Mouse (Mus musculus): ENCODE measurements around the gene Bcas1.

Gene Bcas1

DNA sequence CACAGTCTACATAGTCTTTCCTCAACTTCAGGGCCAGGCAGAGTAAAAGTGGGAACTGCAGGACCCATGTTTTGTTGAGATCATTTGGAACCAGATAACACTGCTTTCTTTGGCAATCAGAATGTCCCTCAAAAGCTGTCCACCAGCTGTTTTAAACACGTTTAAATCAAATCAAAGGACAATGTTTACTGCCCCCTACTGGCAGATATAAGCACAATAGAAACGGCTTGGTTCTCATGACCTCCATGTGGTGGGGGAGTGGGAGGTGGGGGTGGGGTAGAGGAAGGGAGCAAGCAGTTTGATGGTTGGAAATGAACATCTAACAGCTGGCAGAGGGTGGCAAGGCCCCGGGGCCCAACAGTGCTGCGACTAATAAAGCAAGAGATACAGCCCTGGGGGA lies 5.7 kb downstream of the Bcas1 start:
- in situ Hi-C loops (cut with MboI, MseI), result no loop called here

GRCm38 (mm10) chr2:170418748-170419147 lies 8.9 kb downstream of the Bcas1 start:
- in situ Hi-C loops (cut with MboI, MseI), result no loop called here

DNA sequence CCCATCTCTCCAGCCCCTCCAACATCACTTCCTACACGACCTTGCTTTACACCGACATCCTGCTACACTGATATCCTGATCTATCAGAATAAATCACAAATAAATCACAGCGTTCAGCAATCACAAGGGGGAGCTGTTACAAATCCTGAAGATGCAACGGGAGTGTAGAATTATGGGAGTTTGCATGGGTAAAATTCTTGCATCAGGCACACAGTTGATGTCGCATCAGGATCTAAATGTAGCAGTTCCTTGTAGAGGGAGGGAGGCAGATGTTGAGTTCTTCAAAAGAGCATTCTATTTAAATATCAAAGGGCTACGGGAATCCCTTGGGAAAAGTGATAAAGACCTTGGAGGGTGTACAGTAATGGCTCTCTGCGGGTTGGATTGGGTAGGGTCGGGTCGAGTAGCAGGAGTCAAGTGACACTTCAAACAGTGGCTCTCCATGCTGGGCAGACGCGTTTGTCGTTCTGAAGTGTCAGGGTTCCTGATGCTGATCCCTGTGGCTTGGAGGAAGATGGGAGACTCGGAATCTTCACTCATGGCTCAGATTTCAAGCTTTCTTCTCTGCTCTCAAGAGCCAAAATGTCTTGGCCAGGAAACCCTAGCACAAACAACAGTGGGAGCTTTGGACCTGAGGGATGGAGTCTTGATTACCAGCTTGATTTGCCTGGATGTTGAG lies 16.0 kb downstream of the Bcas1 start:
- in situ Hi-C loops (cut with MboI, MseI), result no loop called here

DNA sequence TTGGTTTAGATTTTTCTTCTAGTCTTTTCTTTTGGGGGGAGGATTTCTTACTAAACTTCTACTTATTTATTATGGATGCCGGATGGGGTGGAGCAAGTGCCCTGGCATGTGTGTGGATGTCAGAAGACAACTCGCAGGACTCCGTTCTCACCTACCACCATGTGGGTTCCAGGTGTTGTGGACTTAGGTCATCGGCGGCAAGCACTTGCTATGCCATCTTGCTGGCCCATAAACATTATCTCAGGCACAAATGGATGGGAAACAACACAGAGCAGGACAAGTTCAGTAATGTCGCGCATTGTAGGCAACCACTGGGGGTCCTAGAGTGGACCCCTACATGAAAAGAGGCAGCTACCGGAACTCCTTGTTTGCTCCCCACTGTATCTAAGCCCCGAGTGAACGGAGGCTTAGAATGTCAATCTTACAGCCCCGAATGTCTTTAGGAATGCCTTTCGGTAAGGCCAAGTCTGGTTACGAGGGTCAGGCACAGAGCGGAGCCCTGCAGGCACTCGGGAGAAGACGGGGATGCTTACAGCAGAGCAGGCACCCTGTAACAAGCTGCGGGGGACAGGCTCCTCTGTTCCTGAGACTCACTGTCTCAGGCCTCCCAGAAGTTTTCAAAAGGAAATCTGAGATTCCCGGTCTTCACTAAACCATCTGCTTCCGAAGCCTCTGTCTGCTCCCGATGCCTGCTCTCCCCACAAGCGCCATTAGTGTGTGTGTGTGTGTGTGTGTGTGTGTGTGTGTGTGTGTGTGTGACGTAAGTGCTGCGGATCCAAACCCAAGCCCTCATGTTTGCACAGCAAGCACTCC lies 16.8 kb downstream of the Bcas1 start:
- in situ Hi-C loops (cut with MboI, MseI), result no loop called here

DNA sequence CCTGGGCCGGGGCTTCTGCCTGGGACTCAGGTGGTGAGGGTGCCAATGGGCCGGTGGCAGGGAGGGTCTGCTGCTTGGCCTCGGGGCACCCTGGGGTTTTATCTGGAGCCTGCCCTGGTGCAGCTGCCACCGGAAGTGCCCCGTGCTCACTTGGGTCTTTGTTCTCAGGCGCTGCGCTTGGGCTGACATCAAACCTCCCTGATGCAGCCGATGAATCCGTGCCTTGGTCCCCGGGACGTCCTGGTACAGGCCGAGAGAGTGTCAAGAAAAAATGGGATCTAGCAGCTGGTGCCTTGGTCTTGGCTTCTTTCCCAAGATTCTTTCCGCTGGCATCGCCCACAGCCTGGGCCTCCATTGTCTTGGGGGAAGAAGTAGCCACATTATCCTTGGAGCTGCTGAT lies 21.2 kb downstream of the Bcas1 start:
- in situ Hi-C loops (cut with MboI, MseI), result no loop called here

DNA sequence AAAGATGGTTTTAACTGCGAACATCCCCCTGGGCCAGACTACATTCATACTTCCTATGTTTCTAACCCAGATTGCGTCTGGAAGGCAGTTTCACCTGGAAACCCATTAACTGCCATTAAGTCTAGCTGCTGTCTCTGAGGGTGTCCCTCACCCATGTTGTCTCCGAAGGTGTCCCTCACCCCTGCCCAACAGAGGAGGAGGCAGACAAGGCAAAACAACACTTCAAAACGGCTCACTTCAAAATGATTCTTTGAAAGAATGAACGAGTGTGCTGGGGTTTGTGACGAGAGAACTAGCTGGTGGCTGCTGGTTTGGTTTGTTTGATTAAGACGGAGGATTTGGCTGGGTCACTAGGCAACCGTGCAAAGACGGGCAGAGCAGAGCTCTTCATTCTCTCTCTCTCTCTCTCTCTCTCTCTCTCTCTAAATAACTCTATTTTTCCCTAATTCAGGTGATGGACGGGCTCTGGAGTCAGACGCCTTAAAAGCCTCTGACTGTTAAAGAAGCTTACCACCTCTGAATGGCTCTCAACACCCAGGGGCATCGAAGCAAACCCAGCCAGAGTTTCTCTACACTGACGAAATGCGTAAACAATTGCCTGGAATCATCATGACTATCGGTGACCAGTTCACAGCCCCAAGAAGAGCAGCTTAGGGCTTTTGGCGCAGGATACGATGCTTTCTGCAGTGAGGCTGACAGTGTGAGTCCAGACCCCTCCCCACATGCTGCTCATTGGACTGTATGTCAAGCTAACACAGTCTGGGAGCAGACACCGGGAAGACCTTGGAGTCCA lies 22.7 kb downstream of the Bcas1 start:
- in situ Hi-C loops (cut with MboI, MseI), result loop anchor here (5.0 kb wide), 2 partner anchors 48 to 53 kb away; no protein-coding TSS in a partner anchor

DNA sequence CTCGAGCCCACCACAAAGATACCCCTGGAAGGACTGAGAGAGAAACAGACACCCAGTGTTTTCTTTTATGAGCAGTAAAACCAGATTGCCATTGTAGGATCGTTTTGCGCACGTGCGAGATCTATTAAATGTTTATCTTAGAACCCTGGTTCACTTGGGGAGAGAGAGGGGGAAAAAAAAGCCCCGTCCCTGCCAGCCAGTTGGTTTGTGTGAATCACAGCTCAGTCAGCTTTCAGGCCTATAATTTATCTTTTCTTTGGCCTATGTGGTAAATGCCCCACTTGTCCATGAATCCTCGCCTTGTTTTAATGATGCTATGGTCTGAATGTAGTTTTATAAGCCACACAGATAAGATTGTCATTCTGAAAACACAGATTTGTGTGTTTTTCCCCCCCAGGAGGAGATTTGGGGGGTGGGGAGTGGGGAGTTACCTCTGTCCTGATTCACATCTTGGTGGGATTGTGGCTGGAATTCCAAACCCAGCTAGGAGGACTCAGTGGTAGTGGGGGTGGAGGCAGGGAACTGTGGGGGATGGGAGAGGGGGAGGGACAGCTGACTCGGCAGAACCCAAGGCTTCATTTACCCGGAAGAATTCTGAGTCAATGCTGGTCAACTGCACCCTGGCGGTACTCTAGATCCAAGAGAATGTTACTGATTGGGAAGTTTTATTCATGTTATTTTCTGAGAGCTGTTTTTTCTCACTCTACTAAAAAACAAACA lies 23.8 kb downstream of the Bcas1 start:
- in situ Hi-C loops (cut with MboI, MseI), result loop anchor here (5.0 kb wide), 2 partner anchors 47 to 52 kb away; no protein-coding TSS in a partner anchor

GRCm38 (mm10) chr2:170401211-170401799 lies 26.3 kb downstream of the Bcas1 start:
- in situ Hi-C loops (cut with MboI, MseI), result loop anchor here (5.0 kb wide), 2 partner anchors 44 to 49 kb away; no protein-coding TSS in a partner anchor

DNA sequence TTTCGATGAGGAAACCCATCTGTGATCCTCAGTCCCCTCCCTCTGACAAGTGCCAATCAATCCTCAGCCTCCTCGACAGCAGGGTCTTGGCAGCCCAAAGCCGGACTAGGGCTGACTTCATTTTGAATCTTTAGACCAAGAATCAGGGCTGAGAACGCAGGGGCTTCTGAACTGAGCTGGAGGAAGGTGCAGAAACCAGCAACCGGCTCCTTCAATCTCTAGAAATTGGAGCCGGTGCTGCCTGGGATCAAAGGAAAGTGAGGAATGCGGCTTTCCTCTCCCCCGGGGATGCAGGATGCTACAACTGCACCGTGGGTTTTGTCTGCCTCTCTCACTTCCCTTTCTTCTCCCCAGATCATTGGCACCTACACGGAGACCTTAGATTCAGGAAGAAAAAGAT lies 27.0 kb downstream of the Bcas1 start:
- in situ Hi-C loops (cut with MboI, MseI), result loop anchor here (5.0 kb wide), 2 partner anchors 43 to 48 kb away; no protein-coding TSS in a partner anchor

- in situ Hi-C loops (cut with MboI, MseI), result no loop called here
Observed at GRCm38 (mm10) chr2:170391994-170392393, 35.7 kb downstream of the Bcas1 start.

DNA sequence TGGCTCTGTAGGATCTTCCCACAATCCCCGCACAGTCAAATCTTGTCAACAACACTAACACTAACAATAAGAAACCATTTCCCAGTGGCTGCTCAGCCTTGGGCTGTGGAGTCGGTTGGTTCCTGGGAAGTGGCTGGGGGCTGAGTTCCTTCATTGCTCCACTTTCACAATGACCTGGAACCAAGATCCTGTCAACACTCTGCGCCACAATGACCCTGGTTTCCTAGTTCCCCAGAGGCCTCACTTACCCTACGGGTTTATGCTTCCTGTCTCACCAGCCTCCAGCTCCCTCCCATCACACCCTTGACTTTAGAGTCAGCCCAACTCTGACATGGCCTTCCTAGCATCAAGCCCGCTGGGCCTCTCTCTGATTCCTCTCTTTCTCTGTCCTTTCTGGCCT lies 39.3 kb downstream of the Bcas1 start:
- in situ Hi-C loops (cut with MboI, MseI), result no loop called here

GRCm38 (mm10) chr2:170385556-170385955 lies 42.1 kb downstream of the Bcas1 start:
- in situ Hi-C loops (cut with MboI, MseI), result no loop called here

DNA sequence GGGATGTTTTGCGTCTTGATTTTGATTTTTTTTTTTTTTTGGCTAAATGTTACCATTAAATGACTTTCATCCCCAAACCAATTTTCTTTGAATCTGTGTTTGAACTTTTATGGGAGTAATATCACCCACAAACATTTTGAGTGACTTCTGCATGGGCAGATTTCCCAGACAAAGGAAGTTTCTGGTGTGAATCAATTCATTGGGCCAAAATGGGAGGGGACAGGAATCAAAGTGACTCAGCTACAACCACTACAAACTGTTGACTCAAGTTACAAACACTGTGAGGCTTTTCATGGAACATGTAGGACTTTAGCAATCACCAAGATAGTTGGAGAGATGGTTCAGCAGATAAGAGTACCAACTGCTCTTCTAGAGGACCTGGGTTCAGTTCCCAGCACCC lies 42.9 kb downstream of the Bcas1 start:
- in situ Hi-C loops (cut with MboI, MseI), result no loop called here

- in situ Hi-C loops (cut with MboI, MseI), result loop anchor here in 1 of 2 experiments (10.0 kb wide), 1 partner anchor 1019 kb away; no protein-coding TSS in a partner anchor
Observed at GRCm38 (mm10) chr2:170373391-170373790, 54.3 kb downstream of the Bcas1 start.

- in situ Hi-C loops (cut with MboI, MseI), result no loop called here
Observed at GRCm38 (mm10) chr2:170365676-170366075, 62.0 kb downstream of the Bcas1 start.

DNA sequence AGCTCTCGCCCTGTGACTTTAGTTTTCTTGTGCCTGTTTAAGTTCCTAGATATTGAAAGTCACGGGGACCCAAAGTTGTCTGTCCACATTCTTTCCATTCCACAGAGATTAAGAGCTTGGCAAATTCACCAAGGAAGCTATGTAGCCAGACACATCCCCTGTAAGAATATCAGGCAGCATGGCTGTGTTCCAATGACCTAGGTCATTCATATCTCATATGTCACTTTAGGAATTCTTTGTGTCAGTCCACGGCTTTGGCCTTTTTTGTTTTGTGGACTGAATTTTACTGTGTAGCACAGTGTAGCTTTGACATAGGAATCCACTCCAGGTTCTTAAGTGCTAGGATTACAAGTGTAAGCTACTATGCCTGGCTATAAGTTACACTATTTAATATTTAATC lies 62.4 kb downstream of the Bcas1 start:
- in situ Hi-C loops (cut with MboI, MseI), result no loop called here

DNA sequence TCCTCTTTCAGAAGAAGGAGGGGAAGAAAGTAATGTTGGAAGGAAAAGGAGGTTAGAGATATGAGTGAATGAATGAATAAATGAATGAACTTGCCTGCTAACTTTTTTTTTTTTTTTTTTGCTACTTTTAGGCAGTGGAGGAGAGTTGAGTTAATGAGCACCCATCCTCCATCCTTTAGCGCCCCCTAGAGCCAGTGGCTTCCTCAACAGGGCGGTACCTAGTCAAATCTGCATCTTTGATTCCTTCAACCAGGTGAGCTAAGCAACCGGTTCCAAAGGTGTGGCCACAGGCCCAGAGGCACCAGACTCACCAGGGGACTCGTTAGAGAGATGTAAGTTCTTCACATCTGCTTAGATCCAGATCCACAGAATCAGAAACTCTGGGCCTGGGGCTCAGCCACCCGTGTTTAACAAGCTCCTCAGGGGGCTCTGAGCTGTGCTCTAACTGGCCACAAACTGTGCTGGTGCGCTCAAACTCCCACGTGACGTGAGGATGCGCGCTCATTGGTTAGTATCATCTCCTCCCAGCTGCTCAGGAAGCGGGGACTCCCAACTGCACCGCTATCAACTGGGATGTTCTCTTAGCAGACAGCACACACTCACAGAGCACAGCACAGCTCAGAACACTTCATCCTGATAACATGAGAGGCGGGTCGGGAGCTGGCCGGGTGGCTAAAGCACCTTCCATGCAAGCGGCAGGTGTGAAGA lies 70.8 kb downstream of the Bcas1 start:
- in situ Hi-C loops (cut with MboI, MseI), result loop anchor here in 1 of 2 experiments (5.0 kb wide), 1 partner anchor 45 kb away; no protein-coding TSS in a partner anchor

DNA sequence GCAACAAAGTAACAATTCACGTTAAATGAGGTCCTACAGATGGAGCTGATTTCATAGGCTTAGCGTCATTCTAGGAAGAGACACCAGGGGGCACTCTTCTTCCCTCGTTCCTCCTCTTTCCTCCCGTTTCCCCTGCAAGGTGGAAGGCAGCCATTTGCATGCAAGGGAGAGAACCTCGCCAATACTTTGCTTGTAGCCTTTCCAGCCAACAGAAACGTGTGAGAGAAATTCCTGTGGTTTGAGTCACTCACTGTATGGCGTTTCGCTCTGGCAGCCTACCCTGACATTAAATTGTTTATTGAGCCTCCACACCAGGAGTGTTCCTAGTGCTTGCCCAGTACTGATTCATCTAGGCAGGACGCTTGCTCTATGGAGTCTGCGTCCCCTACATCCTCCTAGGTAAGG lies 72.7 kb downstream of the Bcas1 start:
- in situ Hi-C loops (cut with MboI, MseI), result loop anchor here (5.0 kb wide), 1 partner anchor 47 kb away; no protein-coding TSS in a partner anchor

- in situ Hi-C loops (cut with MboI, MseI), result loop anchor here in 1 of 2 experiments (5.0 kb wide), 1 partner anchor 50 kb away; no protein-coding TSS in a partner anchor
Observed at GRCm38 (mm10) chr2:170352273-170352672, 75.4 kb downstream of the Bcas1 start.

GRCm38 (mm10) chr2:170351847-170352246 lies 75.8 kb downstream of the Bcas1 start:
- in situ Hi-C loops (cut with MboI, MseI), result loop anchor here in 1 of 2 experiments (5.0 kb wide), 1 partner anchor 50 kb away; no protein-coding TSS in a partner anchor

Measured in T-helper 17 cell (primary cell).